Mouse (Mus musculus) lung, adult 2 months (tissue): Measurements from ENCODE around the gene Prpsap1. TPM values are rescaled to one million over a fixed set of nuclear protein-coding genes. Genes with fewer than 3 reads are reported as not detected.
"Not testable (repeated sequence)": the region's sequence is repeated elsewhere in the genome, so short reads cannot be mapped to it uniquely, and the experiment has no call there.

Source experiments
- DNase-seq: peaks from one replicate; pipeline ENCODE4 v3.0.0; 2022
- H3K4me1 ChIP-seq: fragments of 200-500 bp; 2 replicates; pipeline ENCODE4 v1.6.1; 2011; ENCODE audit warnings: low read length; ENCODE audit not compliant: control insufficient read depth, insufficient read depth
- H3K4me3 ChIP-seq: fragments of 200-500 bp; replicated peaks from 2 replicates; pipeline ENCODE3; 2011; ENCODE audit warnings: low read depth, mild to moderate bottlenecking, control low read depth, low read length; ENCODE audit errors: extremely low read depth
- CTCF ChIP-seq: fragments of 200-500 bp; IDR thresholded peaks from 2 replicates; pipeline ENCODE4 v1.5.1; 2011; ENCODE audit warnings: mild to moderate bottlenecking, low read length, control low read depth; ENCODE audit not compliant: insufficient read depth
- POLR2A ChIP-seq: fragments of 200-500 bp; IDR thresholded peaks from 2 replicates; pipeline ENCODE4 v1.6.1; 2011; ENCODE audit warnings: low read depth, mild to moderate bottlenecking, control low read depth, low read length, borderline replicate concordance; ENCODE audit errors: extremely low read depth
- WGBS: fragments of 180-500 bp; shearing (Covaris S2); methylation state at CpG from one replicate; pipeline ENCODE4 v1.1.7; 2018; 5-methylcytosine and 5-hydroxymethylcytosine counted together
- polyA plus RNA-seq: library from polyadenylated mRNA; depleted of rRNA; stranded (reverse); fragments of >200 nt; gene quantifications from 2 replicates; pipeline ENCODE4 v1.2.3, GENCODE M21; 2012

Gene Prpsap1
- polyA plus RNA-seq, 1 experiment, result 82.4 TPM

DNA sequence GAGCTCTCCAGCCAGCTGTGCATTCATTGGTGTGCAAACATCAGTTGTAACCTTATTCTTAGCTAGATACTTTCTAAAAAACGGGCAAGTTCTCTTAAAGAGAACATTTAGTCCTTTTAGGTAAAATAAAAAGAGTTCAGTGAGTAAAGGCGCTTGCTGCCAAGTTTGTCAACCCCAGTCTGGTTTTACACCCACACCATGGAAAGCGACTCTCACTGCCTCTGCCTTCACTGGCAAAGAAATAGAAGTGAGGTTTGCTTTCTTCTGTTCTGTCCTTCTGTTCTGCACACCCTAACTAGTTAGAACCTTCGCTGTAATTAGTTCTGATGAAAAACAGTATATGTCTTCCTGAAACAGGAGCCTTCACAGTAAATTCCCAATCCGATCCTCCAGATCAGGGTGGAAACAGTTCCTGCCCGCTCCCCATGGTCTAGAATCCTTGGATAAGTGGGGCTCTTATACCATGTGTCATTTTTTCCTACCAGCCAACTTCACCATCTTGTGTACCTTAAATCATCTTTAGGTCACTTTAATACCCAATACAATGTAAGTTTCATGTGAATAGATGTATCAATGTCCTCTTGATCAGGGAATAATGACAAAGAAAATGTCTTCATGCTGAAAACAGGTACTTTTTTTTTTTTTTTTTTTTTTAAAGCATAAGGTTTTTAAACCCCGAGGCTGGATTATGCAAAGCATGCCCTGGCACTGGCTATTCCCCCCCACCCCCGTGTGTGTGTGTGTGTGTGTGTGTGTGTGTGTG, 61.2 kb downstream of the Prpsap1 start:
- no peak for TF ChIP-seq POLR2A
- TF ChIP-seq CTCF, result no peak
- WGBS, result 53% methylated on average over 8 of the region's 8 CpGs
- no peak for DNase-seq
- Histone ChIP-seq H3K4me1 (peaks cover 16% of the 10 kb centered on the region), H3K4me3 (no peak overlapping the region)

DNA sequence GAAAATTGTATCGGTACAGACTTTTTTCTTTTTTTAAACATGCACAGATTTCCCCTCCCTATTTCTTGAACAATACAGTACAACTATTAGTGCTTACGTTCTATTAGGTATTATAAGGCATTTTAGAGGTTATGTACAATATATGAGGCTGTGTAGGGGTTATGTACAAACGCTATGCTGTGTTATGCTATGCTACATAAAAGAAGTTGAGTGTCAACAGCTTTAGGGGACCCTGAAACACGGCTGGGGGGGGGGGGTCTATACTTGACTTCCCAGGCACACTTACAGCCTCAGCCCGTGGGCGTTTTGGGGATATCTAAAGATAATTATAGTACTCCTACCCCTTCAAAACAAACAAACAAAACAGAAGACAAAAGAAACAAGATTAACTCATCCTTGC, 61.9 kb downstream of the Prpsap1 start:
- no peak overlapping the region for H3K4me3 ChIP-seq
- TF ChIP-seq CTCF (no peak), POLR2A (no peak)
- no peak for DNase-seq
- WGBS, result 58% methylated on average over 6 of the region's 6 CpGs
- peaks cover 9% of the 10 kb centered on the region for H3K4me1 ChIP-seq

DNA sequence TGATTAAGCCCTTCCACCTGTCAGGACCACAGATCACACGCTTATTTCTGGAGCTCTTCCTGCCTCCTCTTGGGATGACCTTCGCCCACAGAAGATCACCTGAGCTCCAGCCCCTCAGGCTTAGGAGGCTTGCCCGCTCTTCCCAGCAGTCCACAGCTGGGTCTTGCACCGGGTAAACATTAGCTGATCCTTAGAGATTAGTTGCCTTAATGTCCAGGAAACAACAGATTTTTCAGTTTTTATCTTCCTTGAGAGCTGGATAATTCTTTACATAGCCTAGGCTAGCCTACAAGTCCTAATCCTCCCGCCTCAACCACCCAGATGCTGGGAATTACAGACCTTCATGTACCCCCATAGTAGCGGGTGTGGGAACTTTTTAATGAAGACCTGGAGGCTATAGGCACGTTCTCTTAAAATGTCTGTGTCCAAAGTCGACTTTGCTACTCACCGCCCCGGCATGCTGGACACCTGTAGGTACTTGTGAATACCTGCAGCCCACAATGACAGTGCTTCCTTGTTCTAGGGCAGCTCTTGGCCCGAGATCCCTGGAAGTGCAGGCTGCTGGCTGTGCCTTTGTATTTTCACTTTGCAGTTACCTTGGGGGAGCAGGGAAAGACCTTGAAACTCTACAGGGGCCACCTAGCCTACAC, 62.4 kb downstream of the Prpsap1 start:
- no peak for DNase-seq
- Histone ChIP-seq H3K4me1 (peaks cover 6% of the 10 kb centered on the region), H3K4me3 (no peak overlapping the region)
- WGBS, result 57% methylated on average over 11 of the region's 11 CpGs
- TF ChIP-seq CTCF (no peak), POLR2A (no peak)

DNA sequence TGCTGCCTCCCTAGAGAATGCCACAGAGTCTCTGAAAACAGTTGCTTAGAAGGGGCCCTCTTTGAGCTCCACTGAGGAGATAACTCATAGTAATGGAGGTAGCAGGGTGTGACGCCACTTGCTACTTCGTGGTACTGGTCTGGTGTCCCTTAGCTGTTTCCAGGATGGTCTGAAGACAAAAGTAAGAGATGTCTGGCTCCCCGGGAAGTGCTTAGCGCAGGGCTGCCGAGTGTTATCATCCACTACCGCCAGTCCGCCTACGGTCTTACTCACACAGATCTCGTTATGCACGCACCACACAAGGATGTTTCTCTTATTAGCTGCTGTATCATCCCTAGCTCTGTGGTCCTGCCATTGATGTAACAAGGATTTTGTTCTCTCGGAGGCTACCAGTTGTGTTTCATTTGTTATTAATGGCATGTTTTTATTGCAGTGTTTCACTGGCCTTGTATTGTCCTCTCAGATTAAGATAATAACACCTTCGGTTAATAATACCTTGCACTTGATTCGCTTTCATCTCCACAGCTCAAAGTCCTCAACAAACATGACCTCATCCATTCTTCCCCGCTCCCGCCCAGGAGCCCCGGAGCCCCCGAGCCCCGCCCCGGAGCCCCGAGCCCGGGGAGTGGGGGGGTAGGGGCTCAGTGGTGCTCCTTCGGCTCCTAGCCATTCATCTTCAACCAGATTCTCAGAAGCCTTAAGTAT, 63.1 kb downstream of the Prpsap1 start:
- DNase-seq, result no peak
- WGBS, result 33% methylated on average over 22 of the region's 22 CpGs
- Histone ChIP-seq H3K4me3 (no peak overlapping the region), H3K4me1 (peaks cover 6% of the 10 kb centered on the region)
- no peak for TF ChIP-seq POLR2A
- no peak for TF ChIP-seq CTCF

DNA sequence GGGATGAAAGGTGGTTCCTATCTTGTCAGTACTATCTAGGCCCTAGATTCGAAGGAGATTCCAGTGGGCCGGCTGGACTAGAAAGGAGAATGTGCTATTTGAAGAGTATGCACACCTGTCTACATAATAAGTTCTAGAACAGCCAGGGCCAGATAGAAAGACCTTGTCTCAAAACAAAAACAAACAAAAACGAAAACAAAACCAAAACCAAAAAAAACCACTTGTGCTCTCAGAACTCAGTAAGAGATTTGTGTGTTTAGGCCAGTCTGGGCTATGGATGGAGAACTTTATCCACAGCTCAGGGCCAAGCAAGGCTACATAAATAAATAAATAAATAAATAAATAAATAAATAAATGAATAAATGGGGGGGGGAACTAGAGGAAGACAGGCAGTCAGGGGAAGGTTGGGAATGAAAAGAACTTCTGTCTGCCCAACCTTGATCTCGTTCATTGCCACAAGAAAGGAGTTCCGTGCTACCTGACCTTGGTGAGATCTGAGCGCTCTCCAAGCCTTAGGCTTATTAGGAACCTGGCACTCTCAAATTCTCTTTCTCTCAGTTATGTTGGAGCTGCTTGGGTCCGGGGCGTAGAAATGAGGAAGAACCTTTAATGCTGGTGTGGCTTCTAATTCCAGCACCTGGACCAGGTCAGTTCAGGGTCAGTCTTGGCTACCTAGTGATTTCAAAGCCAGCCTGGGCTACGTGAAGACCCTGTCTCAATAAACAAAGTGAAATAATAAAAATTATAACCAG, 64.0 kb downstream of the Prpsap1 start:
- WGBS, result 77% methylated on average over 9 of the region's 9 CpGs
- DNase-seq, result no peak
- no peak for TF ChIP-seq POLR2A
- TF ChIP-seq CTCF, result no peak
- H3K4me1 ChIP-seq, result peaks cover 6% of the 10 kb centered on the region
- no peak overlapping the region for H3K4me3 ChIP-seq

DNA sequence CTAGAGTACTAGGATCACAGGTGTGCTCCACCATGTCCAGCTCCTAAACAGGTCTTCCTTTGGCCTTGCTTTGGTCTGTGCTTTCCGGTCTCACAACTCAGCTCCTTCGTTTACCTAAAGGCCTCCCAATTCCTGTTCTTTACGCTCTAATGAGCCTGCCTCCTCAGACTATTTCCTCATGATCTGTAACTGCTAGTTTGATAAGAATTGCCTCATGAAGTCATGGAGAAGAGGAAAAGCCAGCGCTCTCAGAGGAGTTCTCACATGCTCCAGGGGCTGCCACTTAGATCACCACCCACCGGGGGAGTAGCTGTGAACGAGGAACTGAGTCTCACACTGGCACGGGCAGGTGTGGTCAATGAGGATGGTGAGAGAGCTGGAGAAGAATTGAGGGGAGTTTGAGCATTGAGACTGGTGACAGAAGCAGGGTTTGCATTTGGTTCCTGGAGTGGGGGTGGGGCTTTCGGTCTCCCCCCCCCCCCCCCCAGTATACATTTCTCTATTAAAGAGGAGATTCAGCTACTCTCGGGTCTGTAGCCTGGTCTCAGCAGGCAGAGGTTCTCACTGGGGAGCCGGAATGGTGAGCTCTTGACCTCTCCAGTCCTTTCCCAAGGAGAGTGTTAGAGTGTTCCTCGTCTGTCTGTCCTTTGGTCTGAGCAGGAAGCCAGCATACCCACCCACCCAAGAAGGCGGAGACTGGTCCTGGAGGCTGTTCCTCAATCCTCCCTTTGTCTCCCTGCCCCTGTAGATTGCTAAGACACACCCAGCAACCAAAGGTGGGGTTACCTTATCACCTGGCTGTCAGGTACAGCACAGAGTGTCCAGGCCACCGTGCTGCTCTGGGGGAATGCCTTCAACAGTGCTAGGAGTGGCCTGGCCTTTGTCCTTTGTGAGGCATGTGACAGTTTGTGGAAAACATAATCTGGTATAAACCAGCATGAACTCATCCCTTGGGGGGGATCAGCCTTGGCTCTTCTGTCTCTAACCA, 64.8 kb downstream of the Prpsap1 start:
- TF ChIP-seq POLR2A (no peak), CTCF (no peak)
- H3K4me1 ChIP-seq, result peaks cover 8% of the 10 kb centered on the region
- WGBS, result 35% methylated on average over 13 of the region's 13 CpGs
- no peak for DNase-seq
- no peak overlapping the region for H3K4me3 ChIP-seq

DNA sequence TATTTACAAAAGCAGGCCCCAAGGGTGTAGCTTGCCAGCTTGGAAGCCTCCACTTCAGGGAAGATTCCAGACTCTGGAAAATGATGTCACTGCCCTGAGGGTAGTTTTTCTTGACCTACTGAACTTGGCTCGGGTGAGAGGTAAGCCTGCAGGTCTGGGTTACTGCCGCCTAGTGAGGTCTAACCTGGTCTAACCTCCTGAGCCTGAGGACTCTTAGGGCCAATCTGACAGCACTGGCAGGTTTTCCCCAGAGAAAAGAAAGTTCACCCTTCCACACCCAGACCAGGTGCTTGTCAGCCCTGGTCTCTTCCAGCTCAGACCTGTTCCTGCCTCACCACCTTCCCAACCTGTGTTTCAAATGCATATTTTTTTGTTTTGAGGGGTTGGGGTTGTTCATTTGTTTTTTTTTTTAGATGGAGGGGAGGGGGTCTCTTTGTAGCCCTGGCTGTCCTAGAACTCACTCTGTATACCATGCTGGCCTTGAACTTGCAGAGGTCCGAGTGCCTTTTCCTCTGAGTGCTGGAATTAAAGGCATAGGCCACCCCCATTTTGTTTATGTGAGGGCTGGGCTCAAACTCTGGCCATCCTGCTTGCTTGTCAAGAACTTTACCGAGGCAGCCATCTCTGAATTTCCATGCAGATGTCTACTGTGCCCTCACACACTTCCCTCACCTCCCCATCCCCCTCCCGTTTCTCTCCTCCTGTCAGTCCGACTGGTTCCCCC, 67.0 kb downstream of the Prpsap1 start:
- 80% methylated on average over 6 of the region's 6 CpGs for WGBS
- TF ChIP-seq POLR2A (no peak), CTCF (no peak)
- no peak for DNase-seq

DNA sequence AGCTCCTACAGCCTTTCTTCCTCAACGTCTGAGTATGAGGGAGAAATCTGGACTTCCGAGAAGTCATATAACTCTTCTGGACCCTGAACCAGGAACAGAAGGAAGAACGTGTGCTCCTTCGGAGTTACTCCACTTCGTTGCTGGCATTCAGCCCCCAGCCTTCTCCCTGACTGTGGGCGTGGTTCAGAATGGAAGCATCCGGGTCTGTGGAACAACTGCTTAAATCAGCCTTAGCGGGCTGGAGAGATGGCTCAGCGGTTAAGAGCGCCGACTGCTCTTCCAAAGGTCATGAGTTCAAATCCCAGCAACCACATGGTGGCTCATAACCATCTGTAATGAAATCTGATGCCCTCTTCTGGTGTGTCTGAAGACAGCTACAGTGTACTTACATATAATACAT, 67.7 kb downstream of the Prpsap1 start:
- H3K4me1 ChIP-seq, DNase-seq, H3K4me3 ChIP-seq: not testable (repeated sequence)
- 65% methylated on average over 11 of the region's 11 CpGs for WGBS

More for the DNA sequence above, 67.0 kb downstream of the Prpsap1 start:
- H3K4me3 ChIP-seq, result no peak overlapping the region
- H3K4me1 ChIP-seq, result peaks cover 7% of the 10 kb centered on the region
